Mouse (Mus musculus) neural tube, embryonic 14.5 days (tissue): ENCODE data around the gene Sh3bp4. TPM values are rescaled to one million over a fixed set of nuclear protein-coding genes. Genes with fewer than 3 reads are reported as not detected.

Experiments used
- ATAC-seq: fragments of 200-750 bp; cut with Nextera tagmentation; 2 replicates; pipeline ENCODE4 v1.8.0; 2017; ENCODE audit warnings: low read depth, mild to moderate bottlenecking, moderate TSS enrichment, moderate library complexity
- H3K27ac ChIP-seq: fragments of 300-500 bp; sonication (generic); 2 replicates; pipeline ENCODE4 v1.5.1; 2014; ENCODE audit warnings: low read depth, mild to moderate bottlenecking, control low read depth, low read length, moderate library complexity, mixed read lengths
- H3K27me3 ChIP-seq: fragments of 300-500 bp; sonication (generic); 2 replicates; pipeline ENCODE4 v1.6.1; 2014; ENCODE audit warnings: low read length; ENCODE audit not compliant: control insufficient read depth, insufficient read depth
- H3K36me3 ChIP-seq: fragments of 300-500 bp; sonication (generic); 2 replicates; pipeline ENCODE4 v1.6.1; 2014; ENCODE audit warnings: low read length, mixed read lengths; ENCODE audit not compliant: control insufficient read depth, insufficient read depth
- H3K4me1 ChIP-seq: fragments of 300-500 bp; sonication (generic); 2 replicates; pipeline ENCODE4 v1.6.1; 2014; ENCODE audit warnings: low read length; ENCODE audit not compliant: control insufficient read depth, insufficient read depth
- H3K4me2 ChIP-seq: fragments of 300-500 bp; sonication (generic); 2 replicates; pipeline ENCODE4 v1.6.1; 2014; ENCODE audit warnings: mild to moderate bottlenecking, low read depth, low read length, control low read depth
- H3K4me3 ChIP-seq: fragments of 300-500 bp; sonication (generic); 2 replicates; pipeline ENCODE4 v1.5.1; 2014; ENCODE audit warnings: low read depth, low read length, control low read depth, mixed read lengths
- H3K9ac ChIP-seq: fragments of 300-500 bp; sonication (generic); replicated peaks from 2 replicates; pipeline ENCODE4 v1.6.1; 2014; ENCODE audit warnings: low read depth, mild to moderate bottlenecking, control low read depth, low read length, mixed read lengths
- H3K9me3 ChIP-seq: fragments of 300-500 bp; sonication (generic); 2 replicates; pipeline ENCODE4 v1.6.1; 2016; ENCODE audit warnings: low read length; ENCODE audit not compliant: control insufficient read depth
- WGBS: fragments of 180-500 bp; shearing (Covaris S2); extraction: QIAGEN DNeasy Blood & Tissue Kit; methylation state at CpG from one replicate; pipeline ENCODE4 v1.1.7; 2014; 5-methylcytosine and 5-hydroxymethylcytosine counted together
- polyA plus RNA-seq: library from polyadenylated mRNA; unstranded; fragments of >200 nt; fragmentation: Nextera tagmentation; extraction: Ambion mirVana; gene quantifications from 2 replicates; pipeline ENCODE4 v1.2.1, GENCODE M21; 2014

Gene Sh3bp4
- polyA plus RNA-seq, 1 experiment from 2014 or later: 12.4 TPM

DNA sequence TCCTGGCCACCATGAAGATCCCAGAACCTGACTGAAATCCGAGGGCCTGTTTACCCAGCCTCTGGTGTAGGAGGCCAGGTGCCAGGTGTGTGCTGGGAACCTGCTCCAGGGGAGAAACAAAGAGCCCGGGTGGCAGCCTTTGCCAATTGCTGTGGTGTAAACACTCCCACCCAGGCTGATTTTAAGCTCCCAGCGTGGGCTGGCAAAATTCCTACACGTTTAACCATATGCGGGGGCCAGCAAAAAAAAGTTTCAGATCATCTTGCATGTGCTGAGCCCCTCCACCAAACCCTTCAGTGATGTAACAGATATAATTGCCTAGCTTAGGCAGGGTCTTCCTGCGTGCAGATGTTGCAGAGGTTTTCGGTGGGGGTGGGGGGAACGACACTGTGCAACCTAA, 4.9 kb downstream of the Sh3bp4 start:
- Histone ChIP-seq H3K9me3 (no peaks in the 10 kb centered on the region), H3K4me1 (peaks cover 16% of the 10 kb centered on the region), H3K36me3 (no peaks in the 10 kb centered on the region), H3K4me3 (no peak overlapping the region), H3K4me2 (no peak overlapping the region), H3K27me3 (no peaks in the 10 kb centered on the region), H3K27ac (no peak overlapping the region), H3K9ac (no peak overlapping the region)
- no peak for ATAC-seq
- 71% methylated on average over 8 of the region's 8 CpGs for WGBS

DNA sequence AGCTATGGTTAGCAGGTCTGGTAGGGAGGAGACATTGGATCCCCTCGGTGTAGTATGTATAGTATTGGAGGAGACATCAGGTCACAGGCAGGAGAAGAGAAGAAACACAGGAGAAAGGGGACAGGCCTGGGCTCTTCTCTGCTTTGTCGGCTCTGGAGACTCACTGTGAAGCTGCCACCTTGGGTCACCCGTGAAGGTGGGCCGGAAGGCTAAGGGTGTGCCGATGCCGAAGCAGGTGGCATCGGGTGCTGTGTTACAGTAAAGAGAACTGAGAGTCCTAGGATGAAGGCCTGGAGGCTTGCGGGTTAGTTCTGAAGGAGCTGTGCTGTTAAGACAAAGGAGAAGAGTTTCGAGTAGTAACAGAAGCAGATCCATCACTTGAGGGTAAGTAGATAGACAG, 6.6 kb downstream of the Sh3bp4 start:
- Histone ChIP-seq H3K9me3 (no peaks in the 10 kb centered on the region), H3K9ac (no peak overlapping the region), H3K27ac (no peak overlapping the region), H3K27me3 (no peaks in the 10 kb centered on the region), H3K4me2 (no peak overlapping the region), H3K4me1 (peaks cover 20% of the 10 kb centered on the region), H3K36me3 (no peaks in the 10 kb centered on the region), H3K4me3 (no peak overlapping the region)
- ATAC-seq: no peak
- WGBS: 85% methylated on average over 9 of the region's 9 CpGs

DNA sequence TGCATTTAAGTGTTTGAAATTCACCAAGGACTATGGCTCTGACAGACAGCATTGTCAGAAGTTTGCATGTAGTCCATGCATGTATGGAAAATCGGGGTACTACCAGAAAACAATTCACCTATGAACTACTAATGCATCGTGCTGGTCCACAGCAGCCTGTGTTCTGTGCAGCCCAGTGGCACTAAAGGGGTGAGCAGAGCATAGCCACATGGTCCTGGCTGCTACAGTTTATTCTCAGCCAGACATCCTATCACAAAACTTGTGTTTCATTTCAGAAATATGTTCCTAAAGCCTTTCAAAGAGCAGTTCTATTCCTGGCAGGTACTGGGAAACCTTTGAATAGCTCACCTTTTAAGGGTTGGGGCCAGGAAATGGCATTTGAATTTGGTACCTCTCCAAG, 8.0 kb downstream of the Sh3bp4 start:
- Histone ChIP-seq H3K4me2 (no peak overlapping the region), H3K9ac (no peak overlapping the region), H3K4me1 (peaks cover 24% of the 10 kb centered on the region), H3K27me3 (no peaks in the 10 kb centered on the region), H3K36me3 (no peaks in the 10 kb centered on the region), H3K27ac (no peak overlapping the region), H3K4me3 (no peak overlapping the region), H3K9me3 (no peaks in the 10 kb centered on the region)
- 69% methylated on average over 2 of the region's 2 CpGs for WGBS
- no peak for ATAC-seq

GRCm38 (mm10) chr1:89078730-89079129, 8.5 kb downstream of the Sh3bp4 start:
- Histone ChIP-seq H3K36me3 (no peaks in the 10 kb centered on the region), H3K4me3 (no peak overlapping the region), H3K27me3 (no peaks in the 10 kb centered on the region), H3K9me3 (no peaks in the 10 kb centered on the region), H3K27ac (no peak overlapping the region), H3K9ac (no peak overlapping the region), H3K4me2 (no peak overlapping the region), H3K4me1 (peaks cover 20% of the 10 kb centered on the region)
- WGBS: 37% methylated on average over 9 of the region's 9 CpGs
- no peak for ATAC-seq

- Histone ChIP-seq H3K9ac (no peak overlapping the region), H3K27me3 (no peaks in the 10 kb centered on the region), H3K36me3 (no peaks in the 10 kb centered on the region), H3K4me2 (no peak overlapping the region), H3K27ac (no peak overlapping the region), H3K4me1 (peaks cover 18% of the 10 kb centered on the region; the same call in 1 of the 2 replicates), H3K9me3 (no peaks in the 10 kb centered on the region), H3K4me3 (no peak overlapping the region)
- 55% methylated on average over 2 of the region's 2 CpGs for WGBS
- ATAC-seq: no peak
Observed at GRCm38 (mm10) chr1:89079239-89079638, 9.0 kb downstream of the Sh3bp4 start.

GRCm38 (mm10) chr1:89080371-89080770, 10.2 kb downstream of the Sh3bp4 start:
- no peak overlapping the region for H3K4me3 ChIP-seq
- H3K9ac ChIP-seq: no peak overlapping the region
- H3K4me2 ChIP-seq: no peak overlapping the region
- H3K27me3 ChIP-seq: no peaks in the 10 kb centered on the region
- H3K9me3 ChIP-seq: no peaks in the 10 kb centered on the region
- WGBS: 66% methylated on average over 8 of the region's 8 CpGs
- H3K27ac ChIP-seq: no peak overlapping the region
- ATAC-seq: no peak
- no peaks in the 10 kb centered on the region for H3K36me3 ChIP-seq
- peaks cover 18% of the 10 kb centered on the region; the same call in 1 of the 2 replicates for H3K4me1 ChIP-seq

- H3K4me2 ChIP-seq: no peak overlapping the region
- H3K4me3 ChIP-seq: no peak overlapping the region
- ATAC-seq: no peak
- H3K4me1 ChIP-seq: peaks cover 18% of the 10 kb centered on the region; the same call in 1 of the 2 replicates
- no peak overlapping the region for H3K27ac ChIP-seq
- no peak overlapping the region for H3K9ac ChIP-seq
- H3K27me3 ChIP-seq: no peaks in the 10 kb centered on the region
- 44% methylated on average over 5 of the region's 5 CpGs for WGBS
- H3K9me3 ChIP-seq: no peaks in the 10 kb centered on the region
- H3K36me3 ChIP-seq: no peaks in the 10 kb centered on the region
Observed at GRCm38 (mm10) chr1:89080795-89081194, 10.6 kb downstream of the Sh3bp4 start.

DNA sequence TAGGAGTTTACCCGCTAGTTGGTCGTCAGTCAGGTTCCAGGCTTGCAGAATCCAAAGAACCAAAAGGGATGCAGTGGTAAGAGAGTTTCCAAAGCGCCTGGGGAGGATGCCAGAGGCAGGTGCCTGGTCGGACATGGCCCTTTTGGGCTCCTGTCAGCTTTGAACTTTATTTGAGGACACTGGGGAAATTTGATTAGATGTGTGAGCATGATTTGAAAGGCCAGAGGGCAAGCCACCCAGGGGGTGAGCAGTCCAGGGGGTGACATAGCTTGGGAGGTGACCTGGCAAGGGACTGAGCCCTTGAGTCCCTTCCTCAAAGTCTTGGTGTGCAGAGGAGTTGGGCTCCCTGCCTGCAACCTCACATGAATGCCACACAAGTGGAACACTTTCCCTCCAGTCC, 11.2 kb downstream of the Sh3bp4 start:
- H3K27ac ChIP-seq: no peak overlapping the region
- H3K36me3 ChIP-seq: no peaks in the 10 kb centered on the region
- no peak for ATAC-seq
- no peaks in the 10 kb centered on the region for H3K9me3 ChIP-seq
- H3K9ac ChIP-seq: no peak overlapping the region
- 82% methylated on average over 4 of the region's 4 CpGs for WGBS
- H3K4me2 ChIP-seq: no peak overlapping the region
- H3K27me3 ChIP-seq: no peaks in the 10 kb centered on the region
- H3K4me1 ChIP-seq: peaks cover 19% of the 10 kb centered on the region
- H3K4me3 ChIP-seq: no peak overlapping the region

GRCm38 (mm10) chr1:89082171-89082882, 12.1 kb downstream of the Sh3bp4 start:
- Histone ChIP-seq H3K36me3 (no peaks in the 10 kb centered on the region), H3K27me3 (no peaks in the 10 kb centered on the region), H3K9ac (no peak overlapping the region), H3K4me1 (peaks cover 26% of the 10 kb centered on the region), H3K27ac (no peak overlapping the region), H3K4me2 (no peak overlapping the region), H3K4me3 (no peak overlapping the region), H3K9me3 (no peaks in the 10 kb centered on the region)
- WGBS: 21% methylated on average over 14 of the region's 14 CpGs
- no peak for ATAC-seq
